Mouse (Mus musculus) erythroblast, adult 5-6 weeks (primary cell): Measurements from ENCODE around the gene Actr1a. TPM values are rescaled to one million over a fixed set of nuclear protein-coding genes. Genes with fewer than 3 reads are reported as not detected.

Source experiments
- ATAC-seq: replicated peaks from 2 replicates; pipeline ENCODE4 v1.8.0; 2016; ENCODE audit warnings: moderate number of reproducible peaks, mild to moderate bottlenecking, moderate TSS enrichment, inconsistent platforms; ENCODE audit not compliant: poor library complexity, low FRiP score, severe bottlenecking
- total RNA-seq, 2 experiments: library from RNA; stranded (forward) in 1 of 2; stranded (reverse) in 1 of 2; fragments of 150-400 nt in 1 of 2; fragments of 200-764, 138-1000 nt in 1 of 2; gene quantifications; 2 replicates each; pipeline versions ENCODE4 v1.2.3 to v1.2.4; 2015 to 2017; ENCODE audit warnings: low replicate concordance in 2 of 2

The Actr1a gene
- 16.5 and 21.5 TPM in 2 replicates for total RNA-seq (2015; ENCODE audit: low replicate concordance)
- 38.2 and 39.2 TPM in 2 replicates for total RNA-seq (2017; ENCODE audit: low replicate concordance)

GRCm38 (mm10) chr19:46395109-46396009, at the start of gene Actr1a:
Actr1a (minus strand) TSS chr19:46395748.
- peak; percentile 80 for ATAC-seq

GRCm38 (mm10) chr19:46444209-46444608, 48.7 kb upstream of the Actr1a start:
- ATAC-seq = peak; percentile 85

- ATAC-seq = no peak
These were observed 48.0 kb upstream of the Actr1a start for GRCm38 (mm10) chr19:46443509-46443908.

- ATAC-seq = no peak
These were observed 39.9 kb upstream of the Actr1a start for GRCm38 (mm10) chr19:46435492-46435891.

GRCm38 (mm10) chr19:46434591-46434990, 39.0 kb upstream of the Actr1a start:
- no peak; the same call in 1 of the 2 replicates for ATAC-seq

GRCm38 (mm10) chr19:46434148-46434547, 38.6 kb upstream of the Actr1a start:
- ATAC-seq = no peak

- ATAC-seq = no peak
These were observed 38.2 kb upstream of the Actr1a start for GRCm38 (mm10) chr19:46433712-46434111.

- no peak for ATAC-seq
These were observed 33.7 kb upstream of the Actr1a start for GRCm38 (mm10) chr19:46429250-46429649.

GRCm38 (mm10) chr19:46426488-46426887, 30.9 kb upstream of the Actr1a start:
- no peak for ATAC-seq

- ATAC-seq = no peak
These were observed 29.7 kb upstream of the Actr1a start for GRCm38 (mm10) chr19:46425266-46425665.

GRCm38 (mm10) chr19:46422384-46423338, 27.1 kb upstream of the Actr1a start:
- ATAC-seq = no peak

GRCm38 (mm10) chr19:46420410-46420809, 24.9 kb upstream of the Actr1a start:
- ATAC-seq = no peak

- no peak for ATAC-seq
These were observed 22.5 kb upstream of the Actr1a start for GRCm38 (mm10) chr19:46418051-46418450.

- no peak for ATAC-seq
These were observed 20.7 kb upstream of the Actr1a start for GRCm38 (mm10) chr19:46416276-46416675.

GRCm38 (mm10) chr19:46414486-46414885, 18.9 kb upstream of the Actr1a start:
- no peak for ATAC-seq

GRCm38 (mm10) chr19:46413969-46414368, 18.4 kb upstream of the Actr1a start:
- no peak for ATAC-seq

- ATAC-seq = no peak
These were observed 16.7 kb upstream of the Actr1a start for GRCm38 (mm10) chr19:46412056-46412805.

- ATAC-seq = no peak
These were observed 14.0 kb upstream of the Actr1a start for GRCm38 (mm10) chr19:46409506-46409905.

GRCm38 (mm10) chr19:46406592-46407386, 11.2 kb upstream of the Actr1a start:
- ATAC-seq = no peak
